Mouse (Mus musculus) limb, embryonic 10.5 days (tissue): ENCODE data around the gene Ankrd36. TPM values are rescaled to one million over a fixed set of nuclear protein-coding genes. Genes with fewer than 3 reads are reported as not detected.

Experiments used
- DNase-seq: peaks from one replicate; pipeline ENCODE4 v3.0.0-alpha.2; 2017; ENCODE audit warnings: low spot score
- H3K27ac ChIP-seq: fragments of 300-500 bp; sonication (generic); 2 replicates; pipeline ENCODE4 v1.5.1; 2016; ENCODE audit warnings: mild to moderate bottlenecking
- H3K27me3 ChIP-seq: fragments of 300-500 bp; sonication (generic); 2 replicates; pipeline ENCODE4 v1.6.1; 2016; ENCODE audit warnings: low read depth, mild to moderate bottlenecking; ENCODE audit not compliant: poor library complexity, severe bottlenecking
- H3K36me3 ChIP-seq: fragments of 300-500 bp; sonication (generic); 2 replicates; pipeline ENCODE4 v1.6.1; 2016; ENCODE audit warnings: mild to moderate bottlenecking, moderate library complexity
- H3K4me1 ChIP-seq: fragments of 300-500 bp; sonication (generic); 2 replicates; pipeline ENCODE4 v1.6.1; 2016
- H3K4me3 ChIP-seq: fragments of 300-500 bp; sonication (generic); 2 replicates; pipeline ENCODE4 v1.5.1; 2016; ENCODE audit warnings: mild to moderate bottlenecking, moderate library complexity
- H3K9me3 ChIP-seq: fragments of 300-500 bp; sonication (generic); replicated peaks from 2 replicates; pipeline ENCODE4 v1.6.1; 2016; ENCODE audit warnings: mild to moderate bottlenecking
- WGBS: fragments of 180-500 bp; shearing (Covaris S2); methylation state at CpG from one replicate; pipeline ENCODE4 v1.1.7; 2016; 5-methylcytosine and 5-hydroxymethylcytosine counted together
- polyA plus RNA-seq: library from polyadenylated mRNA; unstranded; fragments of >200 nt; fragmentation: Nextera tagmentation; extraction: Ambion mirVana; gene quantifications from 2 replicates; pipeline ENCODE4 v1.2.1, GENCODE M21; 2016

Gene Ankrd36
- polyA plus RNA-seq, 1 experiment from 2014 or later: not detected

- H3K9me3 ChIP-seq: no peaks in the 10 kb centered on the region
- H3K36me3 ChIP-seq: no peaks in the 10 kb centered on the region
- 94% methylated on average over 5 of the region's 5 CpGs for WGBS
- H3K4me1 ChIP-seq: peaks cover 27% of the 10 kb centered on the region
- no peak overlapping the region for H3K4me3 ChIP-seq
- H3K27me3 ChIP-seq: no peaks in the 10 kb centered on the region
- H3K27ac ChIP-seq: no peak overlapping the region
- DNase-seq: no peak
These were observed 167.7 kb downstream of the Ankrd36 start for GRCm38 (mm10) chr11:5737137-5737536.

Other genes starting within 250 kb of the Ankrd36 start
- 12.8 and 12.9 TPM in 2 replicates for gene Znrf3, start 124.8 kb upstream of the Ankrd36 start, polyA plus RNA-seq
- 128 and 137 TPM in 2 replicates for gene Xbp1, start 49.0 kb upstream of the Ankrd36 start, polyA plus RNA-seq
- 31.8 and 38.7 TPM in 2 replicates for gene Ccdc117, start 27.5 kb upstream of the Ankrd36 start, polyA plus RNA-seq
- 155 and 158 TPM in 2 replicates for gene Mrps24, start 146.0 kb downstream of the Ankrd36 start, polyA plus RNA-seq
- gene Urgcp, start 192.7 kb downstream of the Ankrd36 start, polyA plus RNA-seq: 15.4 and 20.3 TPM in 2 replicates
- gene Dbnl, start 218.8 kb downstream of the Ankrd36 start, polyA plus RNA-seq: 125 and 131 TPM in 2 replicates
- gene Pgam2, start 234.0 kb downstream of the Ankrd36 start, polyA plus RNA-seq: 4.1 and 9.6 TPM in 2 replicates